Mouse (Mus musculus) hindbrain, postnatal 0 days (tissue): ENCODE measurements at regions not wholly inside any gene's neighbourhood (a gene's known extent, or its start where the extent isn't known, plus 50 kb on each side); places are given as distances from the start of the nearest gene placed in this dataset.
"Not testable (repeated sequence)": the region's sequence is repeated elsewhere in the genome, so short reads cannot be mapped to it uniquely, and the experiment has no call there.

Experiments used
- ATAC-seq: fragments of 200-750 bp; cut with Nextera tagmentation; 2 replicates; pipeline ENCODE4 v1.8.0; 2017; ENCODE audit warnings: mild to moderate bottlenecking, moderate TSS enrichment, moderate library complexity
- DNase-seq: peaks from one replicate; pipeline ENCODE4 v3.0.0-alpha.2; 2015; ENCODE audit warnings: low spot score
- H3K27ac ChIP-seq: fragments of 300-500 bp; sonication (generic); 2 replicates; pipeline ENCODE4 v1.5.1; 2014; ENCODE audit warnings: mild to moderate bottlenecking
- H3K27me3 ChIP-seq: fragments of 300-500 bp; sonication (generic); 2 replicates; pipeline ENCODE4 v1.6.1; 2014; ENCODE audit warnings: low read length, mixed read lengths; ENCODE audit not compliant: insufficient read depth
- H3K36me3 ChIP-seq: fragments of 300-500 bp; sonication (generic); 2 replicates; pipeline ENCODE4 v1.6.1; 2014; ENCODE audit warnings: low read length, mixed read lengths; ENCODE audit not compliant: insufficient read depth
- H3K4me1 ChIP-seq: fragments of 300-500 bp; sonication (generic); 2 replicates; pipeline ENCODE4 v1.6.1; 2014; ENCODE audit warnings: antibody characterized with exemption, low read length, mixed read lengths; ENCODE audit not compliant: insufficient read depth
- H3K4me2 ChIP-seq: fragments of 300-500 bp; sonication (generic); 2 replicates; pipeline ENCODE4 v1.6.1; 2014; ENCODE audit warnings: low read depth, mild to moderate bottlenecking, low read length, moderate library complexity, mixed read lengths
- H3K4me3 ChIP-seq: fragments of 300-500 bp; sonication (generic); 2 replicates; pipeline ENCODE4 v1.5.1; 2014; ENCODE audit warnings: low read length
- H3K9ac ChIP-seq: fragments of 300-500 bp; sonication (generic); replicated peaks from 2 replicates; pipeline ENCODE4 v1.6.1; 2014; ENCODE audit warnings: mild to moderate bottlenecking, low read length, moderate library complexity, mixed read lengths
- H3K9me3 ChIP-seq: fragments of 300-500 bp; sonication (generic); 2 replicates; pipeline ENCODE4 v1.6.1; 2016; ENCODE audit warnings: low read length, mixed read lengths
- CTCF ChIP-seq: IDR thresholded peaks from 2 replicates; pipeline ENCODE4 v1.5.1; 2016; ENCODE audit warnings: antibody characterized with exemption, control low read depth, low read depth
- WGBS: fragments of 180-500 bp; shearing (Covaris S2); extraction: QIAGEN DNeasy Blood & Tissue Kit; methylation state at CpG from one replicate; pipeline ENCODE4 v1.1.7; 2014; 5-methylcytosine and 5-hydroxymethylcytosine counted together

DNA sequence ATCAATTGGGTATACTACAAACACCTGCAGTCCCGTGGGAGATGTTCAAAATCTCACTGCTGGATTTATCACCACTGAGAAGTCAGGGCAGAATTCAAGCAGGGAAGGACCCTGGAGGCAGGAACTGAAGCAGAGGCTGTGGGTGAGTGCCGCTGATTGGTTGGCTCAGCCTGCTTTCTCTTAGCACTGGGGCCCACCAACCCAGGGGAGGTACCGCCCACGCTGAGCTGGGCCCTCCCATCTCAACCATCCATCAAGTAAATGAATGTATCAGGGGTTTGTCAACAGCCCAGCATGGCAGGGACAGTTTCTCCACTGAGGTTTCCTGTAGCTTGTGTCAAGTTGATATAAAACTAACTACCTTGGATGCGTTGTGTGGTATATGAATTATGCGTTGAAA is 109.2 kb downstream of the Cand1 start:
- DNase-seq (no peak), ATAC-seq (no peak)
- Histone ChIP-seq H3K4me2 (no peak overlapping the region), H3K36me3 (no peaks in the 10 kb centered on the region), H3K4me1 (no peaks in the 10 kb centered on the region), H3K9me3 (no peaks in the 10 kb centered on the region), H3K9ac (no peak overlapping the region), H3K27ac (no peak overlapping the region), H3K4me3 (no peak overlapping the region), H3K27me3 (no peaks in the 10 kb centered on the region)
- TF ChIP-seq CTCF: no peak
- 79% methylated on average over 6 of the region's 6 CpGs for WGBS

DNA sequence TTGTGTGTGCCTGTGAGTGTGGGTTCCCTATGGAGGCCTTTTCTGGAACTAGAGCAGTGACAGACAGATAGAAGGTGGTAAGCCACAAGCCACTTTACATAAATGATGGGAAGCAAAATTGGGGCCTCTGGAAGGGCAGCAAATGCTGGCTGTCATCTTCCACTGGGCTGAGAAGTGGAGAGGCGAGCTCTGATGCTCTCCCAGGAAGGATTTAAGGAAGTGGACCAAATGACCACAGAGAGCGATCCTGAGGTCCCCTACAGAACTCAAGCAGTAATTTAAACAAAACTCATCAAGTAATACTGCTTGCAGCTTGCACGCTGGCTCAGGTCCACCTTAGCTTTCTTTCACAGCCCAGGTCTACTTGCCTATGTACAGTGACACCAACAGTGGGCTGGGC is 111.8 kb downstream of the Cand1 start:
- no peak overlapping the region for H3K4me3 ChIP-seq
- H3K27ac ChIP-seq: no peak overlapping the region
- H3K36me3 ChIP-seq: no peaks in the 10 kb centered on the region
- no peak overlapping the region for H3K4me2 ChIP-seq
- TF ChIP-seq CTCF: no peak
- H3K9me3 ChIP-seq: no peaks in the 10 kb centered on the region
- no peaks in the 10 kb centered on the region for H3K4me1 ChIP-seq
- ATAC-seq (no peak), DNase-seq (no peak)
- no peaks in the 10 kb centered on the region for H3K27me3 ChIP-seq
- H3K9ac ChIP-seq: no peak overlapping the region
- WGBS: 92% methylated on average over 3 of the region's 3 CpGs

DNA sequence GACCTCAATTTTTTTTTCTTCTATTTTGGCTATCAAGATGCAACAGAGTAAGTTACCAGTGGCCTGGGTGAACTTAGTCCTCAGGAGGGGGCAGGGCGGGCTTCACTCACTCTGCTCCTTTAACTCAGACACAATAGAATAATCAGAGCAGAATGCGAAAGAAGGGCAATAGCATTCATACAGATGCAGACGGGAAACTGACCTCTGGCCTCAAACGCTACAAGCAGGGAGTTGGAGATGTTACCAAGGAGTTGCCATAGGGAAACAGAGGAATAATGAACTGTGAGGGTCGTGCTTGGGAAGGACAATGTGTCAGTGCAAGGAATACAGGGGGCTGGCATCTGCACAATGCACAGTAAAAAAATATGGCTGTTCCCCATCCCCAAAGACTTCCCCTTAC is 116.3 kb downstream of the Cand1 start:
- no peak for ATAC-seq
- H3K4me2 ChIP-seq: no peak overlapping the region
- H3K4me3 ChIP-seq: no peak overlapping the region
- H3K36me3 ChIP-seq: no peaks in the 10 kb centered on the region
- H3K27ac ChIP-seq: no peak overlapping the region
- no peaks in the 10 kb centered on the region for H3K27me3 ChIP-seq
- TF ChIP-seq CTCF: no peak
- no peaks in the 10 kb centered on the region for H3K4me1 ChIP-seq
- DNase-seq: no peak
- no peak overlapping the region for H3K9ac ChIP-seq
- WGBS: 11% methylated on average over 5 of the region's 5 CpGs
- H3K9me3 ChIP-seq: no peaks in the 10 kb centered on the region

DNA sequence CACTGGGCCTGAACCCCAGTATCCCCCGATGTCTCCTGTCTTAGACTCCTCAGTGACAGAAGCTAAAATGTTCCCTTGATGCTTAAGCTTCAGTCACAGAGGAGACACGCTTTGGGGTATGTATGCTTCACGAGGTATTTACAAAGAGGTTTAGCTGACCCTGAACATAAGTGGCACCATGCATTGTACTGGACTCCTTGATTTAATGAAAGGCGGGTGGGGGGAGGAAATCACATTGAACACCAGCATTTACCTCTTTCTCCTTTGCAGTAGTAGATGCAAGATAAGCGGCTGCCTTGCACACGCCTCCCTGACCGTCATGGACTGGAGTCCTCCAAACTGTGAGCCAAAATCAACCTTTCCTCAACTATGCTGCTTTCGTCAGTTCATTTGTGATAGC is 117.5 kb downstream of the Cand1 start:
- H3K27me3 ChIP-seq: no peaks in the 10 kb centered on the region
- H3K4me2 ChIP-seq: no peak overlapping the region
- H3K4me1 ChIP-seq: no peaks in the 10 kb centered on the region
- H3K9ac ChIP-seq: no peak overlapping the region
- H3K9me3 ChIP-seq: no peaks in the 10 kb centered on the region
- H3K4me3 ChIP-seq: no peak overlapping the region
- WGBS: 78% methylated on average over 8 of the region's 8 CpGs
- no peak for TF ChIP-seq CTCF
- H3K36me3 ChIP-seq: no peaks in the 10 kb centered on the region
- no peak for ATAC-seq
- H3K27ac ChIP-seq: no peak overlapping the region
- DNase-seq: no peak

DNA sequence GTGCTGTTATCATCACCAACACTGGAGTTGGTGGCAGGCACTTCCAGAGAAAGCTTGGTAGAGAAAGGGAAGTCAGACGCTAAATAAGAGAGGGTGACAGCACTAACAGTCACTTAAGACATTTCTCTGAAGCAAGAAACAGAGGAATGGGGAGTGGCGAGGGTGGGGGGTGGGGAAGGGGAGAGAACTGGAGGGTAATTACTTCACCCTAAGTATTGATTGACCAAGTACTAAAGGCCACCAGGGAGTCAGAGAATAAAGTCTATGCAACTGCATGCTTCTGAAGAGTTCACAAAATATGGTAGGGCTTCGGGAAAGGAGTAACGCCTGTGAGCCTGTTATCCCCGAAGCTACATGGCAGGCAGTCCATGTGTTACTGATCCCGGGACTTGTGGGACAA is 118.3 kb downstream of the Cand1 start:
- 75% methylated on average over 6 of the region's 6 CpGs for WGBS
- no peaks in the 10 kb centered on the region for H3K9me3 ChIP-seq
- no peaks in the 10 kb centered on the region for H3K36me3 ChIP-seq
- H3K4me2 ChIP-seq: no peak overlapping the region
- no peak for DNase-seq
- H3K4me3 ChIP-seq: no peak overlapping the region
- no peaks in the 10 kb centered on the region for H3K27me3 ChIP-seq
- no peak overlapping the region for H3K9ac ChIP-seq
- no peak for TF ChIP-seq CTCF
- no peak overlapping the region for H3K27ac ChIP-seq
- no peaks in the 10 kb centered on the region for H3K4me1 ChIP-seq
- no peak for ATAC-seq

DNA sequence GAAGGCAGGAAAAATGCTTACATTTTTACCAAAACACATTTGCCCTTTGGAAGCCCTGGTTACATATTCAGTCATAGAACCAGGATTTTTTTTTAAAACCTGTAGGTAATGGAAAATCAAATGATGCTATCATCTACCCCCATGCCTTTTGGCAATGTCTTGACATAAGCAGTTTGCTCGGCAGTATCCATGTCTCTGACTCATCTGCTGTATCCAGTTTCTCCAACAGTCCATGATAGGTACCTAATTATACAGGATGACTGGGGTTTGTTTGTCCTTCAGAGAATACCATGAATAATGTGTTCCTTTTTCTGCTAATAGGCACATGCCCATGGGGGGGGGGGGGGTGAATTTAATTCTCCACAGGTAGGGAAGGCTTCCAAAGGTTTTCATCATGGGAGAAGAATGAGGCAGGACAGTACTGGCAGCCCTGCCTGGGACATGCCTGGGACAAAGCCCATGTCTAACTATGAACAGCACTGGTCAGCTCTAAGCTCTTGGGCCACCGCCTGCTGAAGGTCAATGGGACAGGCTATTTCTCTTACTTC is 122.9 kb downstream of the Cand1 start:
- Histone ChIP-seq H3K9me3 (no peaks in the 10 kb centered on the region), H3K9ac (no peak overlapping the region), H3K36me3 (no peaks in the 10 kb centered on the region), H3K4me2 (no peak overlapping the region), H3K4me3 (no peak overlapping the region), H3K27ac (no peak overlapping the region), H3K27me3 (no peaks in the 10 kb centered on the region), H3K4me1 (no peaks in the 10 kb centered on the region)
- no peak for DNase-seq
- no peak for TF ChIP-seq CTCF
- WGBS: 57% methylated on average over 2 of the region's 2 CpGs
- ATAC-seq: no peak

DNA sequence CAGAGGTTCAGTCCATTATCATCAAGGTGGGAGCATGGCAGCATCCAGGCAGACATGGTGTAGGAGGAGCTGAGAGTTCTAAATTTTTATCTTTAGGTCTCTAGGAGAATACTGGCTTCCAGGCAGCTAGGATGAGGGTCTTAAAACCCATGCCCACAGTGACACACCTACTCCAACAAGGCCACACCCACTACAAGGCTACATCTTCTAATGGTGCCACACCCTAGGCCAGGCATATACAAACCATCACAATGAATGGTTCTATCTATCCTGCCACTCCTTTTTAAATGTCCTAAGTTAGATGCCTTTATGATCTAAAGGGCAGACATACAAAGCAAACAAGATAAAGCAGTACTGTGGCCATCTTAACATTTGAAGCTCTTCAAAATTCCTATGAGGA is 124.7 kb downstream of the Cand1 start:
- not testable (repeated sequence) for H3K4me3 ChIP-seq, H3K4me1 ChIP-seq, H3K27me3 ChIP-seq, ATAC-seq, H3K9ac ChIP-seq, H3K4me2 ChIP-seq, H3K36me3 ChIP-seq, H3K27ac ChIP-seq, H3K9me3 ChIP-seq, DNase-seq
